Mouse (Mus musculus) hindbrain, postnatal 0 days (tissue): ENCODE results near the gene Tmem185b. TPM values are rescaled to one million over a fixed set of nuclear protein-coding genes. Genes with fewer than 3 reads are reported as not detected.
A peak's percentile ranks its signal among the peaks of the same experiment; 100 is the strongest.

Experiments used
- ATAC-seq: fragments of 200-750 bp; cut with Nextera tagmentation; 2 replicates; pipeline ENCODE4 v1.8.0; 2017; ENCODE audit warnings: mild to moderate bottlenecking, moderate TSS enrichment, moderate library complexity
- DNase-seq: peaks from one replicate; pipeline ENCODE4 v3.0.0-alpha.2; 2015; ENCODE audit warnings: low spot score
- H3K27ac ChIP-seq: fragments of 300-500 bp; sonication (generic); 2 replicates; pipeline ENCODE4 v1.5.1; 2014; ENCODE audit warnings: mild to moderate bottlenecking
- H3K27me3 ChIP-seq: fragments of 300-500 bp; sonication (generic); 2 replicates; pipeline ENCODE4 v1.6.1; 2014; ENCODE audit warnings: low read length, mixed read lengths; ENCODE audit not compliant: insufficient read depth
- H3K36me3 ChIP-seq: fragments of 300-500 bp; sonication (generic); 2 replicates; pipeline ENCODE4 v1.6.1; 2014; ENCODE audit warnings: low read length, mixed read lengths; ENCODE audit not compliant: insufficient read depth
- H3K4me1 ChIP-seq: fragments of 300-500 bp; sonication (generic); 2 replicates; pipeline ENCODE4 v1.6.1; 2014; ENCODE audit warnings: antibody characterized with exemption, low read length, mixed read lengths; ENCODE audit not compliant: insufficient read depth
- H3K4me2 ChIP-seq: fragments of 300-500 bp; sonication (generic); 2 replicates; pipeline ENCODE4 v1.6.1; 2014; ENCODE audit warnings: low read depth, mild to moderate bottlenecking, low read length, moderate library complexity, mixed read lengths
- H3K4me3 ChIP-seq: fragments of 300-500 bp; sonication (generic); 2 replicates; pipeline ENCODE4 v1.5.1; 2014; ENCODE audit warnings: low read length
- H3K9ac ChIP-seq: fragments of 300-500 bp; sonication (generic); replicated peaks from 2 replicates; pipeline ENCODE4 v1.6.1; 2014; ENCODE audit warnings: mild to moderate bottlenecking, low read length, moderate library complexity, mixed read lengths
- H3K9me3 ChIP-seq: fragments of 300-500 bp; sonication (generic); 2 replicates; pipeline ENCODE4 v1.6.1; 2016; ENCODE audit warnings: low read length, mixed read lengths
- CTCF ChIP-seq: IDR thresholded peaks from 2 replicates; pipeline ENCODE4 v1.5.1; 2016; ENCODE audit warnings: antibody characterized with exemption, control low read depth, low read depth
- WGBS: fragments of 180-500 bp; shearing (Covaris S2); extraction: QIAGEN DNeasy Blood & Tissue Kit; methylation state at CpG from one replicate; pipeline ENCODE4 v1.1.7; 2014; 5-methylcytosine and 5-hydroxymethylcytosine counted together
- polyA plus RNA-seq: library from polyadenylated mRNA; unstranded; fragments of >200 nt; fragmentation: Nextera tagmentation; extraction: Ambion mirVana; gene quantifications from 2 replicates; pipeline ENCODE4 v1.2.1, GENCODE M21; 2015
- total RNA-seq: library from RNA; depleted of rRNA; stranded (reverse); fragments of >200 nt; gene quantifications from 2 replicates; pipeline ENCODE4 v1.2.3, GENCODE M21; 2014

The Tmem185b gene
- total and polyA plus RNA-seq, 2 experiments from 2014 or later = 10.3 to 24.2 TPM

- 51% methylated on average over 2 of the region's 2 CpGs for WGBS
- DNase-seq = no peak
- Histone ChIP-seq H3K4me2 (no peak overlapping the region), H3K9ac (no peak overlapping the region), H3K27ac (no peak overlapping the region), H3K36me3 (no peaks in the 10 kb centered on the region), H3K4me1 (peaks cover 12% of the 10 kb centered on the region; the same call in 1 of the 2 replicates), H3K4me3 (no peak overlapping the region), H3K9me3 (no peaks in the 10 kb centered on the region), H3K27me3 (no peaks in the 10 kb centered on the region)
- no peak for ATAC-seq
- peak; percentile 40 for TF ChIP-seq CTCF
Observed at GRCm38 (mm10) chr1:119494024-119494711, 31.8 kb upstream of the Tmem185b start.

GRCm38 (mm10) chr1:119494712-119495395, 31.1 kb upstream of the Tmem185b start:
- no peak for ATAC-seq
- no peaks in the 10 kb centered on the region for H3K27me3 ChIP-seq
- DNase-seq = no peak
- no peaks in the 10 kb centered on the region for H3K36me3 ChIP-seq
- no peak overlapping the region for H3K4me2 ChIP-seq
- H3K9me3 ChIP-seq = no peaks in the 10 kb centered on the region
- no peak overlapping the region for H3K27ac ChIP-seq
- 0 out of 2 replicates have a peak, but pooled peaks have one; percentile 0 for TF ChIP-seq CTCF
- peaks cover 12% of the 10 kb centered on the region; the same call in 1 of the 2 replicates for H3K4me1 ChIP-seq
- 89% methylated on average over 9 of the region's 9 CpGs for WGBS
- no peak overlapping the region for H3K4me3 ChIP-seq
- H3K9ac ChIP-seq = no peak overlapping the region

GRCm38 (mm10) chr1:119495396-119495775, 30.6 kb upstream of the Tmem185b start:
- H3K9ac ChIP-seq = no peak overlapping the region
- no peak overlapping the region for H3K27ac ChIP-seq
- TF ChIP-seq CTCF = no peak
- WGBS = 78% methylated on average over 6 of the region's 6 CpGs
- H3K4me2 ChIP-seq = no peak overlapping the region
- no peaks in the 10 kb centered on the region for H3K9me3 ChIP-seq
- H3K27me3 ChIP-seq = no peaks in the 10 kb centered on the region
- no peak for DNase-seq
- peaks cover 12% of the 10 kb centered on the region; the same call in 1 of the 2 replicates for H3K4me1 ChIP-seq
- no peak for ATAC-seq
- no peaks in the 10 kb centered on the region for H3K36me3 ChIP-seq
- no peak overlapping the region for H3K4me3 ChIP-seq

- no peak overlapping the region for H3K4me3 ChIP-seq
- no peaks in the 10 kb centered on the region for H3K36me3 ChIP-seq
- no peak overlapping the region for H3K4me2 ChIP-seq
- no peak for DNase-seq
- H3K4me1 ChIP-seq = peaks cover 8% of the 10 kb centered on the region; the same call in 1 of the 2 replicates
- no peak for TF ChIP-seq CTCF
- no peaks in the 10 kb centered on the region for H3K9me3 ChIP-seq
- H3K9ac ChIP-seq = no peak overlapping the region
- H3K27ac ChIP-seq = no peak overlapping the region
- no peaks in the 10 kb centered on the region for H3K27me3 ChIP-seq
- 77% methylated on average over 5 of the region's 5 CpGs for WGBS
- no peak for ATAC-seq
Observed at GRCm38 (mm10) chr1:119497346-119498004, 28.5 kb upstream of the Tmem185b start.

- WGBS = 90% methylated on average over 9 of the region's 9 CpGs
- Histone ChIP-seq H3K27ac (no peak overlapping the region), H3K9me3 (no peaks in the 10 kb centered on the region), H3K9ac (no peak overlapping the region), H3K36me3 (no peaks in the 10 kb centered on the region), H3K4me1 (peaks cover 15% of the 10 kb centered on the region; the same call in 1 of the 2 replicates), H3K4me3 (no peak overlapping the region), H3K27me3 (no peaks in the 10 kb centered on the region), H3K4me2 (no peak overlapping the region)
- no peak for TF ChIP-seq CTCF
- no peak for ATAC-seq
- no peak for DNase-seq
Observed at GRCm38 (mm10) chr1:119498536-119499231, 27.3 kb upstream of the Tmem185b start.

- Histone ChIP-seq H3K27me3 (no peaks in the 10 kb centered on the region), H3K36me3 (no peaks in the 10 kb centered on the region), H3K27ac (no peak overlapping the region), H3K9me3 (no peaks in the 10 kb centered on the region), H3K4me2 (no peak overlapping the region), H3K4me3 (no peak overlapping the region), H3K4me1 (peaks cover 15% of the 10 kb centered on the region; the same call in 1 of the 2 replicates), H3K9ac (no peak overlapping the region)
- ATAC-seq (no peak), DNase-seq (no peak)
- TF ChIP-seq CTCF = no peak
- WGBS = 92% methylated on average over 10 of the region's 10 CpGs
Observed at GRCm38 (mm10) chr1:119499456-119499855, 26.5 kb upstream of the Tmem185b start.
